Mouse (Mus musculus): ENCODE data around the gene Tekt1. TPM values are rescaled to one million over a fixed set of nuclear protein-coding genes. Genes with fewer than 3 reads are reported as not detected.

Tekt1 gene
- polyA plus RNA-seq (2012; rRNA removed): 0.13 TPM in 1 of 2 replicates, not detected in the other

- TF ChIP-seq POLR2A (IDR thresholded peaks at IDR 0.05; ENCODE audit: low read depth, low read length) (no peak), CTCF (conservative IDR thresholded peaks at IDR 0.05; ENCODE audit: insufficient read depth, insufficient read length, low read depth, low read length) (no peak)
Measured at GRCm38 (mm10) chr11:72362347-72362741, at the start of gene Tekt1. Gene Tekt1, minus strand, starts transcription at chr11:72362442.

GRCm38 (mm10) chr11:72411945-72412344, 49.7 kb upstream of the Tekt1 start:
- TF ChIP-seq POLR2A (IDR thresholded peaks at IDR 0.05; ENCODE audit: low read depth, low read length): no peak
- no peak for TF ChIP-seq CTCF (conservative IDR thresholded peaks at IDR 0.05; ENCODE audit: insufficient read depth, insufficient read length, low read depth, low read length)
- H3K4me3 ChIP-seq (ENCODE audit: insufficient read depth, low read depth, low read length): peak overlapping the region; percentile 32; the same call in 1 of the 2 replicates
- H3K27ac ChIP-seq (ENCODE audit: insufficient read depth, low read depth, low read length): peak overlapping the region; percentile 28; the same call in 1 of the 2 replicates
- 17% methylated on average over 9 of the region's 9 CpGs for WGBS
- DNase-seq: no peak
- no peaks in the 10 kb centered on the region for H3K36me3 ChIP-seq (ENCODE audit: control insufficient read depth, insufficient read depth, low read length)
- H3K4me1 ChIP-seq (ENCODE audit: control insufficient read depth, insufficient read depth, low read length): peaks cover 11% of the 10 kb centered on the region; the same call in 1 of the 2 replicates
- no peaks in the 10 kb centered on the region for H3K27me3 ChIP-seq (replicated peaks; ENCODE audit: control insufficient read depth, insufficient read depth, low read length)

More at GRCm38 (mm10) chr11:72362347-72362741, at the start of gene Tekt1:
- Histone ChIP-seq H3K4me1 (ENCODE audit: control insufficient read depth, insufficient read depth, low read length) (no peaks in the 10 kb centered on the region; the same call in 1 of the 2 replicates), H3K4me3 (ENCODE audit: insufficient read depth, low read depth, low read length) (peak within 1 kb of the TSS; percentile 47), H3K27ac (ENCODE audit: insufficient read depth, low read depth, low read length) (no peak within 1 kb of the TSS), H3K27me3 (replicated peaks; ENCODE audit: control insufficient read depth, insufficient read depth, low read length) (no peaks in the 10 kb centered on the region), H3K36me3 (ENCODE audit: control insufficient read depth, insufficient read depth, low read length) (no peaks in the 10 kb centered on the region)
- WGBS: 32% methylated on average over 10 of the region's 10 CpGs
- DNase-seq: no peak

DNA sequence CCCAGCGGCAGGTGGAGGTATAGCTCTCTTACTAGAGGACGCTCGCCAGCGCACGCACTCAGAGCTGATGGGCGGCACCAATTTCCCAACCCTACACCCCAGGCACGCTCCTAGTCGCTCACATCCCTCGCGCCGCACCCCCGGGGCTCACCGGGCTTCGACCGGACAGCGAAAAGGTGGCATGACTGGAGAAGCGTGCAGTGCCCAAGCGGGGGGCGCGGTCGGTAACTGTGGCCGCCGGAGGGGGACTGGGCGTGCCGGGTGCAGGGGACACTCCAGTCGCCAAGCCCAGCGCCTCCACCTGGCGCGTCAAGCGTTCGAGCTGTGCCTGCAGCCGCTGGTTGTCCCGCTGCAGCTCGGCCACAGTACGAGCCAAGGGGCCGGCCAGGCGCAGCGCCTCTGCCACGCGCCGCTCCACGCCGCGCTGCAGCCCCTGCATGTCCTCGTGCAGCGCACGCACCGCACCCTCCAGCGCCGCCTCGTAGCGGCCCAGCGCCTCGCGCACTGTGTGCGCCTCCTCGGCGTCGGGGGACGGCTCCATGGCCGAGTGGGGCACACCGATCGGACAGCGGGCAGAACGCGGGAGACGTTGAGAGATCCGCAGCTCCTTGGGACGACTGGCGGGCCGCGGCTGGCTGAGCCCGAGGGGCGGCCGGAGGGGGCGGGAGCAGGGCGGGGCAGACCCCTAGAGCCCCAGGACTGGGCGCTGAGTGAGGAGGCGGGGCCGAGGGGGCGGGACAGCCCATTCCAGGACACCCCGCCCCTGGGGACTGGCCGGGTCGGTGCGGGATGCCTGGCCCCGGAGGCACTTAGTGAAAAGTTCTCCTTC, 49.1 kb upstream of the Tekt1 start, which contains the start of gene Smtnl2:
Gene Smtnl2 (minus strand): TSS at position 621 of the 829 bp plus-strand sequence.
- under 1% methylated on average over 84 of the region's 86 CpGs for WGBS
- TF ChIP-seq POLR2A (IDR thresholded peaks at IDR 0.05; ENCODE audit: low read depth, low read length): peak; percentile 30
- TF ChIP-seq CTCF (conservative IDR thresholded peaks at IDR 0.05; ENCODE audit: insufficient read depth, insufficient read length, low read depth, low read length): peak; percentile 50
- Histone ChIP-seq H3K36me3 (ENCODE audit: control insufficient read depth, insufficient read depth, low read length) (no peaks in the 10 kb centered on the region), H3K4me3 (ENCODE audit: insufficient read depth, low read depth, low read length) (peak within 1 kb of the TSS; percentile 93), H3K27ac (ENCODE audit: insufficient read depth, low read depth, low read length) (peak within 1 kb of the TSS; percentile 98), H3K27me3 (replicated peaks; ENCODE audit: control insufficient read depth, insufficient read depth, low read length) (no peaks in the 10 kb centered on the region), H3K4me1 (ENCODE audit: control insufficient read depth, insufficient read depth, low read length) (peaks cover 11% of the 10 kb centered on the region; the same call in 1 of the 2 replicates)
- DNase-seq: peak; percentile 95

GRCm38 (mm10) chr11:72410521-72411092, 48.4 kb upstream of the Tekt1 start:
- TF ChIP-seq CTCF (conservative IDR thresholded peaks at IDR 0.05; ENCODE audit: insufficient read depth, insufficient read length, low read depth, low read length) (no peak), POLR2A (IDR thresholded peaks at IDR 0.05; ENCODE audit: low read depth, low read length) (no peak)
- H3K27ac ChIP-seq (ENCODE audit: insufficient read depth, low read depth, low read length): peak overlapping the region; percentile 98
- peak overlapping the region; percentile 93 for H3K4me3 ChIP-seq (ENCODE audit: insufficient read depth, low read depth, low read length)
- peaks cover 17% of the 10 kb centered on the region; the same call in 1 of the 2 replicates for H3K4me1 ChIP-seq (ENCODE audit: control insufficient read depth, insufficient read depth, low read length)
- WGBS: 5% methylated on average over 25 of the region's 25 CpGs
- H3K36me3 ChIP-seq (ENCODE audit: control insufficient read depth, insufficient read depth, low read length): no peaks in the 10 kb centered on the region
- peak; percentile 96 for DNase-seq
- no peaks in the 10 kb centered on the region for H3K27me3 ChIP-seq (replicated peaks; ENCODE audit: control insufficient read depth, insufficient read depth, low read length)

GRCm38 (mm10) chr11:72409649-72410385, 47.6 kb upstream of the Tekt1 start:
- 39% methylated on average over 12 of the region's 12 CpGs for WGBS
- H3K4me1 ChIP-seq (ENCODE audit: control insufficient read depth, insufficient read depth, low read length): peaks cover 18% of the 10 kb centered on the region; the same call in 1 of the 2 replicates
- no peak for DNase-seq
- no peaks in the 10 kb centered on the region for H3K36me3 ChIP-seq (ENCODE audit: control insufficient read depth, insufficient read depth, low read length)
- H3K4me3 ChIP-seq (ENCODE audit: insufficient read depth, low read depth, low read length): peak overlapping the region; percentile 93
- no peaks in the 10 kb centered on the region for H3K27me3 ChIP-seq (replicated peaks; ENCODE audit: control insufficient read depth, insufficient read depth, low read length)
- TF ChIP-seq CTCF (conservative IDR thresholded peaks at IDR 0.05; ENCODE audit: insufficient read depth, insufficient read length, low read depth, low read length): no peak
- no peak for TF ChIP-seq POLR2A (IDR thresholded peaks at IDR 0.05; ENCODE audit: low read depth, low read length)
- H3K27ac ChIP-seq (ENCODE audit: insufficient read depth, low read depth, low read length): peak overlapping the region; percentile 61

- Histone ChIP-seq H3K36me3 (ENCODE audit: control insufficient read depth, insufficient read depth, low read length) (no peaks in the 10 kb centered on the region), H3K27ac (ENCODE audit: insufficient read depth, low read depth, low read length) (peak overlapping the region; percentile 61), H3K4me1 (ENCODE audit: control insufficient read depth, insufficient read depth, low read length) (peaks cover 18% of the 10 kb centered on the region; the same call in 1 of the 2 replicates), H3K4me3 (ENCODE audit: insufficient read depth, low read depth, low read length) (peak overlapping the region; percentile 23; the same call in 1 of the 2 replicates), H3K27me3 (replicated peaks; ENCODE audit: control insufficient read depth, insufficient read depth, low read length) (no peaks in the 10 kb centered on the region)
- TF ChIP-seq POLR2A (IDR thresholded peaks at IDR 0.05; ENCODE audit: low read depth, low read length) (no peak), CTCF (conservative IDR thresholded peaks at IDR 0.05; ENCODE audit: insufficient read depth, insufficient read length, low read depth, low read length) (no peak)
- DNase-seq: no peak
- WGBS: 32% methylated on average over 9 of the region's 9 CpGs
Measured at GRCm38 (mm10) chr11:72408451-72409170, 46.4 kb upstream of the Tekt1 start.

All from kidney, adult 2 months (tissue).